Mouse (Mus musculus): ENCODE measurements at regions not wholly inside any gene's neighbourhood (a gene's known extent, or its start where the extent isn't known, plus 50 kb on each side); places are given as distances from the start of the nearest gene placed in this dataset.
A peak's percentile ranks its signal among the peaks of the same experiment; 100 is the strongest.

DNA sequence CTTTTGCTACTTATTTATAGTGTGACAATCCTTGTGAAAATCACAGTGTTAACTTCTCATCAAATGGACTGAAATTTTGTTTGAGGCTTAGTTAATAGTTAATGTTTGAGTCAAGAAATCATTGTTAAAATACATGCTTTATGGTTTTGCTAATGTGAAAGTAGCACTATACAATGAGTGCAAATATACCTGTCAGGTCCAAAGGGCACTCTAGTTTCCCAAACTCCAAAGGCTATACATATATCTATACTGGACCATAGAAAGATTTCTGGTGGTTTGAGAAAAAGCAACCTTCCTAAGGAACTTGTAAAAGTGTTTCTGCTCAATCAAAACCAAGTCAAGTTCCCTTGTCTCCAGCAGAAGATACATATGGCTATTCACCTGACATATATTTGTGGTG, 258.3 kb upstream of the Dsel start:
- no peaks in the 10 kb centered on the region for H3K36me3 ChIP-seq (ENCODE audit: control insufficient read depth, insufficient read depth, low read length)
- no peak overlapping the region for H3K4me2 ChIP-seq (ENCODE audit: low read length)
- no peak overlapping the region for H3K27ac ChIP-seq (ENCODE audit: low read depth)
- DNase-seq (ENCODE audit: low spot score) (no peak), ATAC-seq (replicated peaks; ENCODE audit: low FRiP score, low TSS enrichment, low read depth) (0 out of 2 replicates have a peak, but pooled peaks have one; percentile 47)
- no peaks in the 10 kb centered on the region for H3K4me1 ChIP-seq (replicated peaks; ENCODE audit: control insufficient read depth, insufficient read depth, low read length)
- no peak overlapping the region for H3K4me3 ChIP-seq (ENCODE audit: low read depth, low read length)
- H3K27me3 ChIP-seq (replicated peaks; ENCODE audit: control insufficient read depth, insufficient read depth, low read length): no peaks in the 10 kb centered on the region
- no peaks in the 10 kb centered on the region for H3K9me3 ChIP-seq (ENCODE audit: control insufficient read depth, low read length)
- H3K9ac ChIP-seq (ENCODE audit: low read length): no peak overlapping the region

DNA sequence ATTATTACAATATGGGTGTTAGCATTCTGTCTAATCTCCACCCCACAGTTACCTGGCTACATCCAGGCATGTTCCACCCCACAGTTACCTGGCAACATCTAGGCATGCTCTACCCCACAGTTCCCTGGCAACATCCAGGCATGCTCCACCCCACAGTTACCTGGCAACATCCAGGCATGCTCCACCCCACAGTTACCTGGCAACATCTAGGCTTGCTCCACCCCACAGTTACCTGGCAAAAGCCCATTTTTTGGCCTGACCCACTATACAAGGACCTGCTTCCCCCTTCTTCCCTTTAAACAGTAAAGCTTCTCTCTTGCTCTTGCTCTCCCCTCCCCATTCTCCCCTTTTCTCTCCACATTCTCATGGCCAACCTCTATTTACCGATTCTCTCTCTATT, 238.7 kb upstream of the Dsel start:
- no peak for ATAC-seq (replicated peaks; ENCODE audit: low FRiP score, low TSS enrichment, low read depth)
- no peak for DNase-seq (ENCODE audit: low spot score)
- Histone ChIP-seq H3K4me2 (ENCODE audit: low read length) (no peak overlapping the region), H3K4me3 (ENCODE audit: low read depth, low read length) (no peak overlapping the region), H3K9ac (ENCODE audit: low read length) (no peak overlapping the region), H3K9me3 (ENCODE audit: control insufficient read depth, low read length) (no peaks in the 10 kb centered on the region), H3K27me3 (replicated peaks; ENCODE audit: control insufficient read depth, insufficient read depth, low read length) (no peaks in the 10 kb centered on the region), H3K36me3 (ENCODE audit: control insufficient read depth, insufficient read depth, low read length) (no peaks in the 10 kb centered on the region), H3K27ac (ENCODE audit: low read depth) (no peak overlapping the region), H3K4me1 (replicated peaks; ENCODE audit: control insufficient read depth, insufficient read depth, low read length) (no peaks in the 10 kb centered on the region)
- 97% methylated on average over 1 of the region's 1 CpGs for WGBS

- Histone ChIP-seq H3K9me3 (ENCODE audit: control insufficient read depth, low read length) (no peaks in the 10 kb centered on the region), H3K27me3 (replicated peaks; ENCODE audit: control insufficient read depth, insufficient read depth, low read length) (no peaks in the 10 kb centered on the region), H3K4me1 (replicated peaks; ENCODE audit: control insufficient read depth, insufficient read depth, low read length) (no peaks in the 10 kb centered on the region), H3K27ac (ENCODE audit: low read depth) (no peak overlapping the region), H3K36me3 (ENCODE audit: control insufficient read depth, insufficient read depth, low read length) (no peaks in the 10 kb centered on the region), H3K4me3 (ENCODE audit: low read depth, low read length) (no peak overlapping the region), H3K9ac (ENCODE audit: low read length) (no peak overlapping the region), H3K4me2 (ENCODE audit: low read length) (no peak overlapping the region)
- ATAC-seq (replicated peaks; ENCODE audit: low FRiP score, low TSS enrichment, low read depth): no peak
- no peak for DNase-seq (ENCODE audit: low spot score)
These were observed 195.2 kb upstream of the Dsel start for GRCm38 (mm10) chr1:112059909-112060308.

DNA sequence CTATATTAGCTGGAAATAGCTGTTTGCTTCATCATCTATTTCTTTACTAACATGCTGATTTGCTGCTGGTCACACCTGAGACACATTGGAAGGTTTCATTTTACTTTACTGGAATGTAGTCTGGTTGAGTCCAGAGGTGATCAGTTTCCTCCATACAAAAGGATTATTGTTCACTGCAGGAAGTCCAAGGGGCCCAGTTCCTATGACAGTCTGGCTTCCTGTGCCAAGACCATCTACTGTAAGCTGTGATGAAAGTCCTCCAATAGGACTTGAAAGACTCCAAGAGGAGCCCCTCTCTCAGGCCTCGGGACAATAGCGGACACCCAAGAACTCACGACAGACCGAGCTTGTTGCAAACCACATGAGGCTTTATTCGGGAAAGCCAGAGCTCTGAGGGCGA, 189.2 kb upstream of the Dsel start:
- Histone ChIP-seq H3K27me3 (replicated peaks; ENCODE audit: control insufficient read depth, insufficient read depth, low read length) (no peaks in the 10 kb centered on the region), H3K27ac (ENCODE audit: low read depth) (no peak overlapping the region), H3K36me3 (ENCODE audit: control insufficient read depth, insufficient read depth, low read length) (no peaks in the 10 kb centered on the region), H3K9me3 (ENCODE audit: control insufficient read depth, low read length) (no peaks in the 10 kb centered on the region), H3K9ac (ENCODE audit: low read length) (no peak overlapping the region), H3K4me3 (ENCODE audit: low read depth, low read length) (no peak overlapping the region), H3K4me1 (replicated peaks; ENCODE audit: control insufficient read depth, insufficient read depth, low read length) (no peaks in the 10 kb centered on the region), H3K4me2 (ENCODE audit: low read length) (no peak overlapping the region)
- DNase-seq (ENCODE audit: low spot score): no peak
- WGBS: 91% methylated on average over 6 of the region's 6 CpGs
- ATAC-seq (replicated peaks; ENCODE audit: low FRiP score, low TSS enrichment, low read depth): no peak

DNA sequence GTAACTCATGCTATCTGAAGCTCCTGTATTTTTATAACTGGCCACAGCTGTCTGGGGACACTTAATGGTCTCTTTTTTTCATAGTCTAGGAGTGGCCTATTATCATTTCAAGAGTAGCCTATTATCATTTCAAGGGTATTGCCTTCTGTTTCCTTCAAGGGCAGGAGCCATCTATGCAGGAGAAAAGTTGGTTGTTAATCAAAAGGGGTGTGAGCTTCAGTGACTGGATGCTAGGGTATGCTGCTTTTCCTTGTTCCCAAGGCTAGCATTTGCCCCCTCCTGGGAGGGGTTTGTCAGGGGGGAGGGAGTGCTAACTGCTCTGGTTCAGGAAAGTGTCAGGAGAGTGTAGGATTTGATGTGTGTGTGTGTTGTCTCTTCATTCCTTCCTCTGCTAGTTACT, 178.3 kb upstream of the Dsel start:
- Histone ChIP-seq H3K9me3 (ENCODE audit: control insufficient read depth, low read length) (no peaks in the 10 kb centered on the region), H3K4me2 (ENCODE audit: low read length) (no peak overlapping the region), H3K4me3 (ENCODE audit: low read depth, low read length) (no peak overlapping the region), H3K27me3 (replicated peaks; ENCODE audit: control insufficient read depth, insufficient read depth, low read length) (no peaks in the 10 kb centered on the region), H3K27ac (ENCODE audit: low read depth) (no peak overlapping the region), H3K36me3 (ENCODE audit: control insufficient read depth, insufficient read depth, low read length) (no peaks in the 10 kb centered on the region), H3K4me1 (replicated peaks; ENCODE audit: control insufficient read depth, insufficient read depth, low read length) (no peaks in the 10 kb centered on the region), H3K9ac (ENCODE audit: low read length) (no peak overlapping the region)
- no peak for DNase-seq (ENCODE audit: low spot score)
- no peak for ATAC-seq (replicated peaks; ENCODE audit: low FRiP score, low TSS enrichment, low read depth)

GRCm38 (mm10) chr1:112039878-112040277, 175.2 kb upstream of the Dsel start:
- ATAC-seq (replicated peaks; ENCODE audit: low FRiP score, low TSS enrichment, low read depth): no peak
- no peak overlapping the region for H3K4me2 ChIP-seq (ENCODE audit: low read length)
- H3K4me1 ChIP-seq (replicated peaks; ENCODE audit: control insufficient read depth, insufficient read depth, low read length): no peaks in the 10 kb centered on the region
- H3K27ac ChIP-seq (ENCODE audit: low read depth): no peak overlapping the region
- no peaks in the 10 kb centered on the region for H3K36me3 ChIP-seq (ENCODE audit: control insufficient read depth, insufficient read depth, low read length)
- no peak for DNase-seq (ENCODE audit: low spot score)
- H3K9me3 ChIP-seq (ENCODE audit: control insufficient read depth, low read length): no peaks in the 10 kb centered on the region
- no peak overlapping the region for H3K4me3 ChIP-seq (ENCODE audit: low read depth, low read length)
- no peak overlapping the region for H3K9ac ChIP-seq (ENCODE audit: low read length)
- no peaks in the 10 kb centered on the region for H3K27me3 ChIP-seq (replicated peaks; ENCODE audit: control insufficient read depth, insufficient read depth, low read length)

DNA sequence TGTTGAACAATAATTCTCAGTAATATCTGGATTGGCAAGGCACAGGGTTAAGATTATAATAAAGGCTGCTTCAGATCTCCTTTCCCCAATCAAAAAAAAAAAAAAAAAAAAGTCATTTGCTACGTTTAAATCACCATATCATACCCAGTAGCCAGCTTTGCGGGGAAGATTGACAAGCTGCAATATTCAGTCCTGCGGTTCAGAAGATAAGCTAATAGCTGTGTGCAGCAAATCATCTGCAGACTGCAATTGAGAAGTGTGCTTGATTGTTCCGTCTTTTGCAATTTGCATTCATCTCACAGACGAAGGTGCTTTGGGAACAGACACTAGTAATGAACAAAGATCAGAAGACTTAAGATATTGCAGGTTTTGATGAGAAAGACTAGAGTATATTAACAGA, 163.8 kb upstream of the Dsel start:
- Histone ChIP-seq H3K27ac (ENCODE audit: low read depth) (no peak overlapping the region), H3K27me3 (replicated peaks; ENCODE audit: control insufficient read depth, insufficient read depth, low read length) (no peaks in the 10 kb centered on the region), H3K4me1 (replicated peaks; ENCODE audit: control insufficient read depth, insufficient read depth, low read length) (no peaks in the 10 kb centered on the region), H3K36me3 (ENCODE audit: control insufficient read depth, insufficient read depth, low read length) (no peaks in the 10 kb centered on the region), H3K9me3 (ENCODE audit: control insufficient read depth, low read length) (no peaks in the 10 kb centered on the region), H3K4me3 (ENCODE audit: low read depth, low read length) (no peak overlapping the region), H3K4me2 (ENCODE audit: low read length) (no peak overlapping the region), H3K9ac (ENCODE audit: low read length) (no peak overlapping the region)
- ATAC-seq (replicated peaks; ENCODE audit: low FRiP score, low TSS enrichment, low read depth): no peak
- WGBS: 76% methylated on average over 5 of the region's 5 CpGs
- no peak for DNase-seq (ENCODE audit: low spot score)

Measured in intestine, embryonic 14.5 days (tissue).